Mouse (Mus musculus): ENCODE results near the gene Slc29a3. TPM values are rescaled to one million over a fixed set of nuclear protein-coding genes. Genes with fewer than 3 reads are reported as not detected.

Slc29a3 gene
- polyA plus RNA-seq (2012; rRNA removed): 8.8 and 11.1 TPM in 2 replicates

DNA sequence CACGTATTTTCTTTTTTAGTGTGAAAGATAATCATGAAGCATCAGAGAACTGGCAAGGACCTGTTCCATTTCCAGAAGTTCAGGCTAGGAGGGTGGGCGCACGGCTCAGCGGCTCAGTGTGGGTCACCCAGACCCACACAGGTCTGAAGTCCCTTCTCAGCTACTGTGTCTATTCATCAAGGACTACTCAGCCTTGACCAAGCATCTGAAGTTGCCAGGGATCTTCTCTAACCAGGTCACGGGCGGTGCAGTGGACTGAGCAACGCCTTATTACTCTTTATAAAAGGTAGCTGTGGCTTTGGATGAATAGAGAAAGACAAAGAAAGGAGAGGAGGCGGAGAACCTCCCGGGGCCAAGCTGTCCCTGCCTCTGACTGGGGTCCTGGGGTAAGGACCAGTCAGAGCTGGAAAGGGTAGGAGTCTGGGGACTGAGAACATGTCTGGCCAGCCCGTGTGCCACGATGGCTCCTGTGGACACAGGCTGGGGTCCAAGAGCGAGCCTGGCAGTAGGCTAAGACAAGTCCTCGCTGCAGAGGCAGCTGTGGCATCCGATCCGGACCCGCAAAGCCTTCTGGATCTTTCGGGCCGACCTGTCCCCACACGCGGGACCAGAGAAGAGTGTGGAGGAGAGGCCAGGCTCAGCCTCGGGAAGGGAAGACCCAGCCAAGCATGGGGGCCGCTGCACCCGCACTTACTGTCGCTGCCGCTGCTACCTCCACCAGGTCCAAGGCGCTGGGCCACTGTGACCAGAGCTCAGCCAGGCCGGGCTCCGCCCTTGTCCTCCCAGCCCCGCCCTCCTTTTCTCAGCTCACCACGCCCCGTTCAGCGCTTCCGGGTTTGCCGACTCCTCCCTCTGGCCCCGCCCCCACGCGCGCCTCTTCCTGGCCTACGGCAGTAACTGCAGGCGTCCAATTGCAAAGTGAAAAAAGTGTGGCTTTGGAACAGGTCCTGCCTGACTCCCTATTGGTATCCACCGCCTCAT is at the start of gene Slc29a3:
Gene Slc29a3 (minus strand): TSS at position 755 of the 981 bp plus-strand sequence.
- DNase-seq (ENCODE audit: low read depth): peak; percentile 97
- TF ChIP-seq POLR2A (IDR thresholded peaks at IDR 0.05; ENCODE audit: borderline replicate concordance, extremely low read depth, insufficient read depth, insufficient read length, poor library complexity, severe bottlenecking) (peak; percentile 85; the same call in 1 of the 2 replicates), CTCF (IDR thresholded peaks at IDR 0.05; ENCODE audit: borderline replicate concordance, extremely low read depth, insufficient read depth, insufficient read length) (peak; percentile 62)

DNA sequence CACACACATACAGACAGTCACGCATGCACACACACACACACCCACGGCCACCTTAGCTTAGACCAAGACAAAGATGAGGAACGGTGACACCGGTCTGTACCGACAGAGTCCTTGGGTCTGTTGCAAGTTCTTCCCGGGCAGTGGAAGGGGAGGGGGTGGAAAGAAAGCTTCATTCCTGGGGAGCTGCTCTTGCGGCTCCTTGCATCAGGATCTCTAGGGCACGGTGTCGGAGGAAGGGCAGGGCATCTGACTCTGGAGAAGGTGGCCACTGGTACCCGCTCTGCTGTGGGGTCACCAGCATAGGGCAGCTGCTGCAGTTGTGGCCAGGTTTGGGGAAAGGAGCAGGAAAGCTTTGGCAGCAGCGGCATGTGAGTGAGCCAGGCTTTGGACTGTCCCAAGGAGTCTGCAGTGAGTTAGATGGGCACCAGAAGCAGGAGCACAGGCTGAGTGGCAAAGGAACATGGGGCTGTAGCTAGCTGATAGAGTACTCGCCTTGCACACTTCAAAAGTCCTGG is 49.4 kb upstream of the Slc29a3 start:
- no peak for TF ChIP-seq POLR2A (IDR thresholded peaks at IDR 0.05; ENCODE audit: borderline replicate concordance, extremely low read depth, insufficient read depth, insufficient read length, poor library complexity, severe bottlenecking)
- no peak for TF ChIP-seq CTCF (IDR thresholded peaks at IDR 0.05; ENCODE audit: borderline replicate concordance, extremely low read depth, insufficient read depth, insufficient read length)
- DNase-seq (ENCODE audit: low read depth): no peak

DNA sequence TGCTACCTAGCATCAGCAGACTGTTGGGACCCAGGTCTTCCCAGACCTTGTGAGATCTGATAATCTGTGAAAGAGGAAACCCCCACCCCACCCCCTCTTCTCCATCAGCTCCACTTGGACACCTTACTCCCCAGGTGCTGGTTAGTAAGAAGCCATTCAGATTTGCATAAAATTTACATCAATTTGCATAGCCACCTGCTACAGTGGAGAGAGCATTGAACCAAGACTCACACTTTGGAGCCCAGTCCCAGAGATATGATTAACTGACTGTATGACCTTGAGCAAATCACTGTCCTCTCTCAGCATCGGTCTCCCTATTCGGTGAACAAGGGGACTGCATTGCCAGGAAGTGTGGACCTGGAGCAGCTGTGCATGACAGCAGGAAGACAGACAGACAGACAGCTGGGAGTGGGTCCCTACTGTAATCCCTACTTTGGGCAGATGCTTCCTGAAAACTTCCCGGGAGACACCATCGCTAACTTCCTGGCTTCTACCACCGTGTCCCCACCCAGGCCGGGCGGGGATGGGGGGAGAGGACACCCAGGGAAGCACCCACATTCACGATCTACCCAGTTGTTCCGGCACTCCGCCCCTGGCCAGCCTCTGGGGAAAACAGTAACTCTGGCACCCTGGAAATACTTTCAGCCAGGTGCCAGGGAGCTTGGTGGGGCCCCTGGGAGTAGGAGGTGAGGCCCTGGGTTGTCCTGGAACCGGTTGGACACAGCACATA is 48.7 kb upstream of the Slc29a3 start:
- no peak for DNase-seq (ENCODE audit: low read depth)
- TF ChIP-seq CTCF (IDR thresholded peaks at IDR 0.05; ENCODE audit: borderline replicate concordance, extremely low read depth, insufficient read depth, insufficient read length) (no peak), POLR2A (IDR thresholded peaks at IDR 0.05; ENCODE audit: borderline replicate concordance, extremely low read depth, insufficient read depth, insufficient read length, poor library complexity, severe bottlenecking) (no peak)

GRCm38 (mm10) chr10:60800295-60801167 is 47.9 kb upstream of the Slc29a3 start:
- TF ChIP-seq CTCF (IDR thresholded peaks at IDR 0.05; ENCODE audit: borderline replicate concordance, extremely low read depth, insufficient read depth, insufficient read length) (no peak), POLR2A (IDR thresholded peaks at IDR 0.05; ENCODE audit: borderline replicate concordance, extremely low read depth, insufficient read depth, insufficient read length, poor library complexity, severe bottlenecking) (no peak)
- no peak for DNase-seq (ENCODE audit: low read depth)

DNA sequence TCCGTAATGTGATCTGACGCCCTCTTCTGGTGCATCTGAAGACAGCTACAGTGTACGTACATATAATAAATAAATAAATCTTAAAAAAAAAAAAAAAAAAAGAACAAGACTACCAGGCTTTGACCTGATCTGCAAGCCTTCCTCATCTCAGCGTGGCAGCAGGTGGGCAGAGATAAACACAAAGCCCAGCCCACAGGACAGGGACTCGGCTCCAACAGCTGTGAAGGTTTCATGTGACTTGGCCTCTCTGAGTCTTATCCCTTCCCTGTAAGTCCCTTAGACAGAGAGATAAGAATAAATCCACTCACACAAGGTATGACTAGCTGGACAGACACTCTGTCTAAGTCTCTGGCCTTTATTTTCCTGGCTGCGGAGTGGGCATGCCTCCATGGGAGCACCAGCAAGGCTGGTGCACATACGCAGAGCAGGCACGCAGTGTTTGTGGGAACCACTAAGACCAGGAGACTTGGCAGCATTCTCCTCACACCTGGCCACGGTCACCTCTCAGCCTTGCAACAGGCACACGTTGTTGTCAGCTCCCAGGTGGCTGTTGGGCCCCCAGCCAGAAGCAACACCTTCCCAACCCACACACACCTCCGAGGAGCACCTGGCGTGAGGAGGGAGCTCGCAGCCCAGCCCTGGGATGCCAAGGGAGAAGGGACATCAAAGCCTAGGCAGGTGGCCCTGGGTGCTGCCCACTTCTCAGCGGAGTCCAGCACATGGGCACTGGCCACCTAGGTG is 45.3 kb upstream of the Slc29a3 start:
- no peak for DNase-seq (ENCODE audit: low read depth)
- no peak for TF ChIP-seq POLR2A (IDR thresholded peaks at IDR 0.05; ENCODE audit: borderline replicate concordance, extremely low read depth, insufficient read depth, insufficient read length, poor library complexity, severe bottlenecking)
- no peak for TF ChIP-seq CTCF (IDR thresholded peaks at IDR 0.05; ENCODE audit: borderline replicate concordance, extremely low read depth, insufficient read depth, insufficient read length)

DNA sequence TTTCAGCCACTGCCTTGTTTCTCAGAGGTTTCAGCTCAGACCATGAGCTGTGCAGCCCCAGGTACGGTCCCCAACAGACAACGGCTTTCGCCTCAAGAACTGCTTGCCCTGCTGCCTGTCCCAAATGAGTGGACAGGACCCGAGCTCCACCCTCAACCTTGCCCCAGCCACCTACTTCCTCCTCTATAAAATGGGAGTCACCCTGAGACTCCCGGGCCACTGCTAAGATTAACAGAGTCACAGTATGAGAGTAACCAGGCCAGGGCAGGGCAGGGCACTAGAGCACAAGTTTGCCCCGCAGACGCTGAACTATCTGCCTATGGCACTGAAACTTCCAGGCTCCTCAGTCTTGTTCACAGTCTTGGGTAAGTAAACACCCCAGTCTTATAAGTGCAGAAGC is 43.9 kb upstream of the Slc29a3 start:
- DNase-seq (ENCODE audit: low read depth): no peak

GRCm38 (mm10) chr10:60796028-60796427 is 43.4 kb upstream of the Slc29a3 start:
- DNase-seq (ENCODE audit: low read depth): no peak
- TF ChIP-seq CTCF (IDR thresholded peaks at IDR 0.05; ENCODE audit: borderline replicate concordance, extremely low read depth, insufficient read depth, insufficient read length) (no peak), POLR2A (IDR thresholded peaks at IDR 0.05; ENCODE audit: borderline replicate concordance, extremely low read depth, insufficient read depth, insufficient read length, poor library complexity, severe bottlenecking) (no peak)

More for the DNA sequence above, 43.9 kb upstream of the Slc29a3 start:
- TF ChIP-seq CTCF (IDR thresholded peaks at IDR 0.05; ENCODE audit: borderline replicate concordance, extremely low read depth, insufficient read depth, insufficient read length): no peak
- TF ChIP-seq POLR2A (IDR thresholded peaks at IDR 0.05; ENCODE audit: borderline replicate concordance, extremely low read depth, insufficient read depth, insufficient read length, poor library complexity, severe bottlenecking): no peak

GRCm38 (mm10) chr10:60794792-60795191 is 42.2 kb upstream of the Slc29a3 start:
- TF ChIP-seq CTCF (IDR thresholded peaks at IDR 0.05; ENCODE audit: borderline replicate concordance, extremely low read depth, insufficient read depth, insufficient read length) (no peak), POLR2A (IDR thresholded peaks at IDR 0.05; ENCODE audit: borderline replicate concordance, extremely low read depth, insufficient read depth, insufficient read length, poor library complexity, severe bottlenecking) (no peak)

GRCm38 (mm10) chr10:60794374-60794773 is 41.8 kb upstream of the Slc29a3 start:
- DNase-seq (ENCODE audit: low read depth): peak; percentile 93
- no peak for TF ChIP-seq POLR2A (IDR thresholded peaks at IDR 0.05; ENCODE audit: borderline replicate concordance, extremely low read depth, insufficient read depth, insufficient read length, poor library complexity, severe bottlenecking)
- TF ChIP-seq CTCF (IDR thresholded peaks at IDR 0.05; ENCODE audit: borderline replicate concordance, extremely low read depth, insufficient read depth, insufficient read length): no peak

More at GRCm38 (mm10) chr10:60794792-60795191, 42.2 kb upstream of the Slc29a3 start:
- no peak for DNase-seq (ENCODE audit: low read depth)

DNA sequence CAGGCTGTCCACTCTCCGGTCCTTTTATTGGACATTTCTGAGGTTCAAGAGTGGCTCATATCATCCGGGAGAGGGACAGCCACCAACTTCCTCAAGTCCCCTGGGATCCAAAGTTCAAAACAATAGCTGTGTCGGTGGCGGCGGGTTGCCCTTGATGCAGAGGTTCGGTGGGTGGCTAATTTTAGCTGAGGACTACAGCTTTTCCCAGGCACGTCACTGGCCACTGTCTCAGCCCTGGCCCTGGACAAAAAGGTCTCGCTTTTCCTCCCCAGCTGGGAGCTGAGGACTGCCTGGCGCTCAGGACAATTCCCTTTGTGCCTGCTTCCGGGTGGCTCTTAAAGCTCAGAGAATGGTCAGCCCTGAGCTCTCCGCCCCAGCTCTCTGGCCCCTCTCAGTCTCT is 40.2 kb upstream of the Slc29a3 start:
- TF ChIP-seq POLR2A (IDR thresholded peaks at IDR 0.05; ENCODE audit: borderline replicate concordance, extremely low read depth, insufficient read depth, insufficient read length, poor library complexity, severe bottlenecking) (no peak), CTCF (IDR thresholded peaks at IDR 0.05; ENCODE audit: borderline replicate concordance, extremely low read depth, insufficient read depth, insufficient read length) (no peak)
- no peak for DNase-seq (ENCODE audit: low read depth)
